Mouse (Mus musculus): ENCODE measurements around the gene Hnf4a.

- no peak for TF ChIP-seq MAFK (IDR thresholded peaks at IDR 0.05; ENCODE audit: insufficient replicate concordance, low read length)
- no peak for TF ChIP-seq CTCF (conservative IDR thresholded peaks at IDR 0.05 in 1 of 2, IDR thresholded peaks at IDR 0.05 in 1 of 2; ENCODE audit: low read depth in 2 of 2, low read length in 2 of 2)
- TF ChIP-seq CHD1 (IDR thresholded peaks at IDR 0.05; ENCODE audit: low read depth, low read length), result no peak
- TF ChIP-seq MAX (IDR thresholded peaks at IDR 0.05; ENCODE audit: low read length), result no peak
- no peak for TF ChIP-seq POLR2A (IDR thresholded peaks at IDR 0.05; ENCODE audit: low read depth, low read length)
- no peak for TF ChIP-seq EP300 (IDR thresholded peaks at IDR 0.05; ENCODE audit: low read length)
- no peak for TF ChIP-seq UBTF (IDR thresholded peaks at IDR 0.05; ENCODE audit: low read depth, low read length)
- TF ChIP-seq BHLHE40 (IDR thresholded peaks at IDR 0.05; ENCODE audit: low read depth, low read length), result no peak
- TF ChIP-seq NELFE (IDR thresholded peaks at IDR 0.05; ENCODE audit: low read depth, low read length), result no peak
- TF ChIP-seq MEF2A (IDR thresholded peaks at IDR 0.05; ENCODE audit: borderline replicate concordance, low read depth, low read length), result no peak
These were observed 95.1 kb downstream of the Hnf4a start for GRCm38 (mm10) chr2:163601712-163602100.
